Mouse (Mus musculus) cerebral cortex, adult 2 months (tissue): ENCODE results near the gene Ptprcap.

Experiments used
- WGBS: fragments of 180-500 bp; shearing (Covaris S2); methylation state at CpG from one replicate; pipeline ENCODE4 v1.1.7; 2018; 5-methylcytosine and 5-hydroxymethylcytosine counted together

Gene Ptprcap

GRCm38 (mm10) chr19:4147782-4148490, 5.5 kb upstream of the Ptprcap start:
- 35% methylated on average over 9 of the region's 9 CpGs for WGBS

GRCm38 (mm10) chr19:4148491-4148806, 5.0 kb upstream of the Ptprcap start, which contains the start of gene Coro1b:
TSS of gene Coro1b (plus strand) at chr19:4148619.
- under 1% methylated on average over 33 of the region's 33 CpGs for WGBS

GRCm38 (mm10) chr19:4148819-4149218, 4.6 kb upstream of the Ptprcap start:
- WGBS, result 1% methylated on average over 8 of the region's 8 CpGs

GRCm38 (mm10) chr19:4149283-4149682, 4.1 kb upstream of the Ptprcap start:
- WGBS, result 81% methylated on average over 11 of the region's 11 CpGs

- 92% methylated on average over 17 of the region's 17 CpGs for WGBS
These were observed 3.5 kb upstream of the Ptprcap start for GRCm38 (mm10) chr19:4149764-4150461.

GRCm38 (mm10) chr19:4150567-4151487, 2.6 kb upstream of the Ptprcap start:
- 83% methylated on average over 22 of the region's 22 CpGs for WGBS

- WGBS, result 74% methylated on average over 5 of the region's 5 CpGs
These were observed 1.9 kb upstream of the Ptprcap start for GRCm38 (mm10) chr19:4151488-4151860.

GRCm38 (mm10) chr19:4151898-4152297, 1.5 kb upstream of the Ptprcap start:
- 91% methylated on average over 5 of the region's 5 CpGs for WGBS

- whole genome bisulfite sequencing, result 78% methylated on average over 8 of the region's 8 CpGs
These were observed 766 bp upstream of the Ptprcap start for GRCm38 (mm10) chr19:4152445-4153231.

- WGBS, result 58% methylated on average over 13 of the region's 13 CpGs
These were observed 1.2 kb downstream of the Ptprcap start for GRCm38 (mm10) chr19:4154437-4155222.

GRCm38 (mm10) chr19:4155223-4156072, 2.0 kb downstream of the Ptprcap start:
- 76% methylated on average over 6 of the region's 6 CpGs for WGBS

GRCm38 (mm10) chr19:4156073-4156579, 2.7 kb downstream of the Ptprcap start:
- 72% methylated on average over 20 of the region's 20 CpGs for WGBS

- 74% methylated on average over 12 of the region's 12 CpGs for WGBS
These were observed 3.4 kb downstream of the Ptprcap start for GRCm38 (mm10) chr19:4156771-4157170.

GRCm38 (mm10) chr19:4159049-4159448, 5.6 kb downstream of the Ptprcap start:
- 94% methylated on average over 8 of the region's 8 CpGs for WGBS

GRCm38 (mm10) chr19:4162646-4163542, 9.5 kb downstream of the Ptprcap start, which contains the start of gene Rps6kb2:
TSS of gene Rps6kb2 (minus strand) at chr19:4163354.
- WGBS, result 7% methylated on average over 42 of the region's 42 CpGs

- WGBS, result 23% methylated on average over 4 of the region's 4 CpGs
These were observed 10.1 kb downstream of the Ptprcap start for GRCm38 (mm10) chr19:4163543-4163887.

GRCm38 (mm10) chr19:4164100-4164499, 10.7 kb downstream of the Ptprcap start:
- WGBS, result 87% methylated on average over 3 of the region's 3 CpGs

GRCm38 (mm10) chr19:4164721-4165120, 11.3 kb downstream of the Ptprcap start:
- WGBS, result 80% methylated on average over 2 of the region's 2 CpGs
